Mouse (Mus musculus) layer of hippocampus, postnatal 14 days (tissue): Measurements from ENCODE around the gene Zfp384. TPM values are rescaled to one million over a fixed set of nuclear protein-coding genes. Genes with fewer than 3 reads are reported as not detected.
A peak's percentile ranks its signal among the peaks of the same experiment; 100 is the strongest.

Experiments used
- DNase-seq, 2 experiments: peaks; one replicate each; pipeline ENCODE4 v3.0.0; 2021 to 2022; ENCODE audit warnings: low spot score in 2 of 2, mixed read lengths in 1 of 2
- total RNA-seq, 2 experiments: library from RNA; stranded (reverse); gene quantifications; 2 replicates each; pipeline ENCODE4 v1.2.3; 2021

Gene Zfp384
- total RNA-seq, 2 experiments from 2014 or later, result 41.9 to 49.2 TPM

GRCm38 (mm10) chr6:125081394-125081793, 72.4 kb downstream of the Zfp384 start:
- no peak for DNase-seq

- peak; percentile 86 to 91 for DNase-seq
Measured at GRCm38 (mm10) chr6:125081797-125082560, 73.0 kb downstream of the Zfp384 start.

GRCm38 (mm10) chr6:125082801-125083386, 73.9 kb downstream of the Zfp384 start:
- no peak for DNase-seq

GRCm38 (mm10) chr6:125084424-125084823, 75.5 kb downstream of the Zfp384 start:
- DNase-seq, result peak; percentile 66 to 83

Other genes starting within 250 kb of the Zfp384 start
- 100 to 1,000 TPM; 667 to 671 TPM for gene Eno2, start 239.5 kb upstream of the Zfp384 start, total RNA-seq
- 1 to 10 TPM; 1.6 to 3.4 TPM for gene Lrrc23, start 229.4 kb upstream of the Zfp384 start, total RNA-seq
- 1 to 10 TPM; 5.7 to 6.7 TPM for gene Spsb2, start 200.5 kb upstream of the Zfp384 start, total RNA-seq
- 100 to 1,000 TPM; 578 to 579 TPM for gene Tpi1, start 194.8 kb upstream of the Zfp384 start, total RNA-seq
- 100 to 1,000 TPM; 180 to 183 TPM for gene Usp5, start 179.7 kb upstream of the Zfp384 start, total RNA-seq
- 1 to 10 TPM; 2.0 to 3.4 TPM for gene Cdca3, start 179.6 kb upstream of the Zfp384 start, total RNA-seq
- gene Gnb3, start 168.9 kb upstream of the Zfp384 start, total RNA-seq, result under 1 TPM in 1 of 2 experiments, not detected in 1; 0.21 TPM
- gene P3h3, start 151.4 kb upstream of the Zfp384 start, total RNA-seq, result 10 to 100 TPM; 24.7 to 24.8 TPM
- 100 to 1,000 TPM; 180 to 193 TPM for gene Gpr162, start 145.2 kb upstream of the Zfp384 start, total RNA-seq
- gene Cd4, start 120.9 kb upstream of the Zfp384 start, total RNA-seq, result under 1 TPM; 0.29 to 0.58 TPM
- gene Lag3, start 97.4 kb upstream of the Zfp384 start, total RNA-seq, result 1 to 10 TPM; 2.6 to 3.0 TPM
- 1,000 to 10,000 TPM; 1,231 to 1,331 TPM for gene Ptms, start 89.0 kb upstream of the Zfp384 start, total RNA-seq
- gene Mlf2, start 77.8 kb upstream of the Zfp384 start, total RNA-seq, result 100 to 1,000 TPM; 681 to 696 TPM
- 100 to 1,000 TPM; 125 to 128 TPM for gene Cops7a, start 43.6 kb upstream of the Zfp384 start, total RNA-seq
- 100 to 1,000 TPM; 119 to 120 TPM for gene Pianp, start 12.5 kb upstream of the Zfp384 start, total RNA-seq
- gene Ing4, start 30.6 kb downstream of the Zfp384 start, total RNA-seq, result 10 to 100 TPM; 62.5 to 62.6 TPM
- gene Acrbp, start 40.5 kb downstream of the Zfp384 start, total RNA-seq, result 1 to 10 TPM; 6.2 to 8.1 TPM
- 1 to 10 TPM in 1 of 2 experiments, under 1 TPM in 1; 0.94 to 1.6 TPM for gene Lpar5, start 58.8 kb downstream of the Zfp384 start, total RNA-seq
- gene Chd4, start 86.8 kb downstream of the Zfp384 start, total RNA-seq, result 100 to 1,000 TPM; 173 to 193 TPM
- 10 to 100 TPM; 29.2 to 30.5 TPM for gene Nop2, start 122.8 kb downstream of the Zfp384 start, total RNA-seq
- gene Iffo1, start 136.1 kb downstream of the Zfp384 start, total RNA-seq, result 10 to 100 TPM; 64.7 to 73.2 TPM
- 1,000 to 10,000 TPM; 2,098 to 2,176 TPM for gene Gapdh, start 157.3 kb downstream of the Zfp384 start, total RNA-seq
- 10 to 100 TPM; 26.8 to 29.8 TPM for gene Ncapd2, start 182.6 kb downstream of the Zfp384 start, total RNA-seq
- gene Mrpl51, start 182.7 kb downstream of the Zfp384 start, total RNA-seq, result 10 to 100 TPM; 67.7 to 74.4 TPM
- 10 to 100 TPM; 49.3 to 62.7 TPM for gene Vamp1, start 206.4 kb downstream of the Zfp384 start, total RNA-seq
- 1 to 10 TPM; 2.9 to 3.1 TPM for gene Tapbpl, start 222.7 kb downstream of the Zfp384 start, total RNA-seq
- gene Cd27, start 227.9 kb downstream of the Zfp384 start, total RNA-seq, result not detected